Mouse (Mus musculus) G1E (cell line): ENCODE measurements around the gene Galnt18.

Source experiments
- CTCF ChIP-seq: IDR thresholded peaks from 2 replicates; pipeline ENCODE4 v1.5.1; 2012; ENCODE audit warnings: low read depth, low read length, inconsistent platforms, mixed read lengths
- GATA1 ChIP-seq: IDR thresholded peaks from 2 replicates; pipeline ENCODE4 v1.6.1; 2012; ENCODE audit warnings: borderline replicate concordance, low read length, inconsistent platforms, mixed read lengths
- POLR2AphosphoS5 ChIP-seq: IDR thresholded peaks from 2 replicates; pipeline ENCODE4 v1.6.1; 2012; ENCODE audit warnings: low read depth, low read length, inconsistent platforms; ENCODE audit not compliant: insufficient replicate concordance
- TAL1 ChIP-seq: conservative IDR thresholded peaks from 2 replicates; pipeline ENCODE4 v1.6.1; 2012; ENCODE audit warnings: low read depth, low read length, inconsistent platforms, mixed read lengths

DNA sequence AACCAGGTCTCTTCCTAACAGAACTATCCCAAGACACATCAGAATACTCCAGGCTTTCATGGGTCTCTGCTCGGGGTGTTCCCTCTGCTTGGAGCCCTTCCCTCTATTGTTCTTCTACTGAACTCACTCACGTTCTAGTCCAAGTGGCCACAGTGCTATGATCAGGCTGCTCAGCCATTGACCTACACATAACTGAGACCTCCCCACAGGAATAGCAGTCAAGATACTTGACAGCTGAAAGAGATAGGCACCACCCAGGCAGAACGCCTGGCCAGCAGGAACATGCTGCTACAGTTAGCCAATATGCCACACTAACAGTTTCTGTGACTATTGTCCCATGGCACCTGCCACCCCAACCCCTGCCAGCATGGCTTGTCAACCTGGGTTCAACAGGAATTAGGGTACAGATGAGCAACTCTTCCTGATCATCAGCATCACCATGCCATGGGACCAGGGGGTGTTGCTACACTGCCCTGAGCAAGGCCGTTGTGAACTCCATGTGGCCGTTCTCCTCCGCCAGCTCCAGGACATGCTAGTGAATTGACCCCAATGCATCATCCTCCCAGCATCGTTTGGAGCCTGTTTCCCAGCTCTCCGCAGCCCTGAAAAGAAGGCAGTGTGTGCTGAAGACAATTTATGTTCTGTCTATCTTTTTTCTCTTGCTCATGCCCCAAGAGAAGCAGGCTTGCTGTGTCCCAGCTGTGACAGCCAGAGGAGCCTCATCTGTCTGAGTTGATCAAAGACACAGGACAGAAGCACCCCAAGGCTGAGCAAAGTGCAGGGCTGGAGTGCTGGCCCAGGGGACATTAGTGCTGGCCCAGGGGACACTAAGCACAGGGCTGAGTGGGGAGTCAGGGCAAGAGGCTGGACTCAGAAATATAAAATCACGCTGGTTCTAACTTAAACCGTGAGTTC lies 41.1 kb downstream of the Galnt18 start:
- TF ChIP-seq CTCF (no peak), GATA1 (no peak), POLR2AphosphoS5 (no peak), TAL1 (no peak)
